ENCODE assay signal across 32 mouse cellular contexts in the genomic region with DNA sequence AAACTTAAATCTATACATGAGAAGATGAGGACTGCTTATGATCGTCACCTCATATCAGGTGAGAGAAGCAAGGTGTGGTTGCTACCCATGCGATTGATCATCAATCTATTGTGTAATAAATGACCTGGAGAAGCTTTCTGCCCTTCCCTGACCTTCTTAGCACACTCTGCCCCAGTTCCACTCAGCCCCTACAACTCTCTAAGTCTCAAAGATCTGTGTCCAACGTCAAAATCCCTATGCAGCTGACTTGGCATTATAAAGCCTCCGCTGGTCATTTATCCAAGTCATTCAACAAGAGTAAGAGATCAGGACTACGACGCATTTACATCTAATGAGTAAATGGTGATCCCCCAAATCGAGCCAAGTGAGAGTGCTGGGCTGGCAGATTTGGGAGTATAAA. TPM values are rescaled to one million over a fixed set of nuclear protein-coding genes. Genes with fewer than 3 reads are reported as not detected.
"Had no signal": no experiment of that assay in that cellular context is flagged by ENCODE, and none has a peak within 500 bp of the region (broad histone marks: within the 10 kb centered on the region; RNA-seq: fewer than 3 reads in every experiment).

A gene (plus strand): TSS at position 301 of the 400 bp plus-strand sequence.

- H3K36me3 ChIP-seq: heart, embryonic 12.5 days; hindbrain, embryonic 10.5 days; hindbrain, embryonic 12.5 days; kidney, embryonic 15.5 days; limb, embryonic 13.5 days; limb, embryonic 15.5 days; liver, embryonic 12.5 days had no signal

- H3K4me3 ChIP-seq: gastrocnemius, adult 2 months; heart, embryonic 12.5 days; hindbrain, embryonic 10.5 days; hindbrain, embryonic 12.5 days; kidney, embryonic 15.5 days; limb, embryonic 13.5 days; limb, embryonic 15.5 days; liver, embryonic 12.5 days had no signal

- H3K4me1 ChIP-seq: heart, embryonic 12.5 days; hindbrain, embryonic 10.5 days; kidney, embryonic 15.5 days; limb, embryonic 15.5 days; liver, embryonic 12.5 days had no signal

- H3K27me3 ChIP-seq: heart, embryonic 12.5 days; hindbrain, embryonic 12.5 days; kidney, embryonic 15.5 days; limb, embryonic 13.5 days; limb, embryonic 15.5 days; liver, embryonic 12.5 days had no signal

- H3K4me2 ChIP-seq: heart, embryonic 12.5 days; hindbrain, embryonic 12.5 days; hindbrain, embryonic 14.5 days; kidney, embryonic 15.5 days; limb, embryonic 13.5 days; limb, embryonic 15.5 days; liver, embryonic 12.5 days had no signal

- DNase-seq: gastrocnemius, adult 2 months; gastrocnemius, postnatal 10 days; gastrocnemius, postnatal 25 days; heart, postnatal 10 days; heart, postnatal 4 days; kidney, adult 11 months; kidney, adult 2 months; kidney, adult 9 months; kidney, postnatal 14 days; kidney, postnatal 36 days; layer of hippocampus, adult 9-11 months; layer of hippocampus, postnatal 36 days; left cerebral cortex, postnatal 4 days had no signal

- H3K9ac ChIP-seq: heart, embryonic 12.5 days; hindbrain, embryonic 12.5 days; hindbrain, embryonic 14.5 days; kidney, embryonic 15.5 days; limb, embryonic 13.5 days; limb, embryonic 15.5 days; liver, embryonic 12.5 days; liver, embryonic 14.5 days had no signal

- H3K9me3 ChIP-seq: heart, embryonic 12.5 days; hindbrain, embryonic 10.5 days; hindbrain, embryonic 12.5 days; kidney, embryonic 15.5 days; limb, embryonic 13.5 days; limb, embryonic 15.5 days; liver, embryonic 12.5 days had no signal

- ATAC-seq: hindbrain, postnatal 0 days; intestine, embryonic 16.5 days; liver, embryonic 12.5 days had no signal

- H3K27ac ChIP-seq: gastrocnemius, adult 2 months; hindbrain, embryonic 10.5 days; hindbrain, embryonic 12.5 days; hindbrain, embryonic 14.5 days; hindbrain, postnatal 0 days; kidney, embryonic 15.5 days; kidney, postnatal 0 days; limb, embryonic 13.5 days; limb, embryonic 15.5 days; liver, embryonic 12.5 days; liver, embryonic 14.5 days had no signal

RNA-seq across cellular contexts. Expression of the gene that starts here (rescaled TPM):
- total RNA-seq: granulocyte monocyte progenitor cell, adult 5-6 weeks; heart, postnatal 25 days; liver, adult 2 months had no signal
- polyA plus RNA-seq: heart, embryonic 12.5 days; heart, embryonic 14.5 days; hindbrain, embryonic 10.5 days; intestine, embryonic 14.5 days; intestine, embryonic 16.5 days; kidney, adult 2 months; kidney, postnatal 0 days; large intestine, adult 2 months; liver, adult 2 months; liver, embryonic 12.5 days; liver, embryonic 14.5 days; liver, embryonic 16.5 days had no signal
